ENCODE assay signal across 8 mouse cellular contexts in genomic region chr3:144736831-144737230, GRCm38 (mm10). TPM values are rescaled to one million over a fixed set of nuclear protein-coding genes. Genes with fewer than 3 reads are reported as not detected.
A peak's percentile ranks its signal among the peaks of the same experiment; 100 is the strongest.
DNase-seq lines count a peak whose midpoint lies in the region; ATAC-seq lines count a peak whose summit lies in the region.

No protein-coding gene starts in this region.

- peak; percentile 73 for DNase-seq in forebrain, embryonic 11.5 days (ENCODE audit: low spot score)
- DNase-seq in liver (peak; percentile 62), ZHBTc4 (ENCODE audit: low read depth, low spot score) (peak; percentile 83)
- DNase-seq in induced T-regulatory cell, adult 2 months (ENCODE audit: low read depth): peak; percentile 11
- no peak for DNase-seq in cerebellum, adult 11-12 months

- no peak overlapping the region for H3K4me3 ChIP-seq in forebrain, embryonic 11.5 days (ENCODE audit: low read depth, low read length)
- no peak overlapping the region for H3K4me3 ChIP-seq in forebrain, embryonic 12.5 days (replicated peaks)
- no peak overlapping the region for H3K4me3 ChIP-seq in liver, embryonic 12.5 days
- no peak overlapping the region for H3K4me3 ChIP-seq in midbrain, embryonic 16.5 days (ENCODE audit: low read depth, low read length)

- no peak overlapping the region for H3K9ac ChIP-seq in forebrain, embryonic 11.5 days (ENCODE audit: low read length)
- no peak overlapping the region for H3K9ac ChIP-seq in forebrain, embryonic 12.5 days
- no peak overlapping the region for H3K9ac ChIP-seq in liver, embryonic 12.5 days
- H3K9ac ChIP-seq in midbrain, embryonic 16.5 days (ENCODE audit: low read depth, low read length): no peak overlapping the region

- H3K27ac ChIP-seq in forebrain, embryonic 11.5 days (ENCODE audit: low read depth, low read length): no peak overlapping the region
- H3K27ac ChIP-seq in forebrain, embryonic 12.5 days: no peak overlapping the region
- H3K27ac ChIP-seq in liver, embryonic 12.5 days: no peak overlapping the region
- no peak overlapping the region for H3K27ac ChIP-seq in midbrain, embryonic 16.5 days (ENCODE audit: low read length)

- no peaks in the 10 kb centered on the region for H3K36me3 ChIP-seq in forebrain, embryonic 11.5 days (ENCODE audit: control insufficient read depth, insufficient read depth, low read length)
- no peaks in the 10 kb centered on the region for H3K36me3 ChIP-seq in forebrain, embryonic 12.5 days (replicated peaks)
- no peaks in the 10 kb centered on the region for H3K36me3 ChIP-seq in liver, embryonic 12.5 days
- H3K36me3 ChIP-seq in midbrain, embryonic 16.5 days (ENCODE audit: control insufficient read depth, insufficient read depth, low read length): no peaks in the 10 kb centered on the region

- H3K9me3 ChIP-seq in forebrain, embryonic 11.5 days (ENCODE audit: control insufficient read depth, low read length): no peaks in the 10 kb centered on the region
- H3K9me3 ChIP-seq in forebrain, embryonic 12.5 days: no peaks in the 10 kb centered on the region
- H3K9me3 ChIP-seq in liver, embryonic 12.5 days (replicated peaks): no peaks in the 10 kb centered on the region
- no peaks in the 10 kb centered on the region for H3K9me3 ChIP-seq in midbrain, embryonic 16.5 days (replicated peaks; ENCODE audit: control insufficient read depth, low read length, poor library complexity, severe bottlenecking)

- no peaks in the 10 kb centered on the region for H3K27me3 ChIP-seq in forebrain, embryonic 11.5 days (ENCODE audit: control insufficient read depth, insufficient read depth, low read length)
- H3K27me3 ChIP-seq in forebrain, embryonic 12.5 days: no peaks in the 10 kb centered on the region
- no peaks in the 10 kb centered on the region for H3K27me3 ChIP-seq in liver, embryonic 12.5 days (replicated peaks)
- H3K27me3 ChIP-seq in midbrain, embryonic 16.5 days (ENCODE audit: control insufficient read depth, insufficient read depth, low read depth, low read length): no peaks in the 10 kb centered on the region

- ATAC-seq in forebrain, embryonic 11.5 days (replicated peaks; ENCODE audit: low FRiP score): 0 out of 2 replicates have a peak, but pooled peaks have one; percentile 42
- ATAC-seq in forebrain, embryonic 12.5 days (ENCODE audit: low FRiP score): no peak
- no peak for ATAC-seq in liver, embryonic 12.5 days
- ATAC-seq in midbrain, embryonic 16.5 days: peak; percentile 42; the same call in 1 of the 2 replicates

- WGBS in forebrain, embryonic 11.5 days: 29% methylated on average over 9 of the region's 9 CpGs
- 28% methylated on average over 9 of the region's 9 CpGs for WGBS in forebrain, embryonic 12.5 days
- 17% methylated on average over 9 of the region's 9 CpGs for WGBS in liver, embryonic 12.5 days (ENCODE audit: insufficient replicate concordance)
- 31% methylated on average over 9 of the region's 9 CpGs for WGBS in midbrain, embryonic 16.5 days

- no peak overlapping the region for H3K4me2 ChIP-seq in forebrain, embryonic 11.5 days (ENCODE audit: low read depth, low read length, severe bottlenecking)
- H3K4me2 ChIP-seq in forebrain, embryonic 12.5 days: no peak overlapping the region
- no peak overlapping the region for H3K4me2 ChIP-seq in liver, embryonic 12.5 days
- no peak overlapping the region for H3K4me2 ChIP-seq in midbrain, embryonic 16.5 days (ENCODE audit: low read length)

- H3K4me1 ChIP-seq in forebrain, embryonic 11.5 days (replicated peaks; ENCODE audit: control insufficient read depth, insufficient read depth, low read length): no peaks in the 10 kb centered on the region
- H3K4me1 ChIP-seq in forebrain, embryonic 12.5 days: no peaks in the 10 kb centered on the region
- no peaks in the 10 kb centered on the region for H3K4me1 ChIP-seq in liver, embryonic 12.5 days
- H3K4me1 ChIP-seq in midbrain, embryonic 16.5 days (ENCODE audit: control insufficient read depth, insufficient read depth, low read length): no peaks in the 10 kb centered on the region

RNA-seq across cellular contexts. Expression of gene Sh3glb1, which starts 16.7 kb away (rescaled TPM):
- 80.0 and 82.3 TPM in 2 replicates for polyA plus RNA-seq in forebrain, embryonic 11.5 days (2014; fragmentation: Nextera tagmentation; extraction: Ambion mirVana)
- 93.6 and 94.0 TPM in 2 replicates for polyA plus RNA-seq in forebrain, embryonic 12.5 days (2016; fragmentation: Nextera tagmentation; extraction: Ambion mirVana)
- 88.6 and 88.7 TPM in 2 replicates for polyA plus RNA-seq in liver, embryonic 12.5 days (2016; fragmentation: Nextera tagmentation; extraction: Ambion mirVana)
- polyA plus RNA-seq in midbrain, embryonic 16.5 days (2015; fragmentation: Nextera tagmentation; extraction: Ambion mirVana): 117 and 118 TPM in 2 replicates

RNA-seq across cellular contexts. Expression of gene Clca3a1, which starts 23.9 kb away (rescaled TPM):
- 0.04 TPM in 1 of 2 replicates, not detected in the other for polyA plus RNA-seq in forebrain, embryonic 11.5 days (2014; fragmentation: Nextera tagmentation; extraction: Ambion mirVana)
- polyA plus RNA-seq in forebrain, embryonic 12.5 days (2016; fragmentation: Nextera tagmentation; extraction: Ambion mirVana): 0.12 and 0.20 TPM in 2 replicates
- polyA plus RNA-seq in liver, embryonic 12.5 days (2016; fragmentation: Nextera tagmentation; extraction: Ambion mirVana): 3.0 and 3.3 TPM in 2 replicates
- polyA plus RNA-seq in midbrain, embryonic 16.5 days (2015; fragmentation: Nextera tagmentation; extraction: Ambion mirVana): 0.78 and 0.98 TPM in 2 replicates

Comparison
In these comparisons a context has a peak if more than half of its experiments do, and no peak if none do; other contexts are left out.
1. ATAC-seq: peak in forebrain, embryonic 11.5 days (single experiment) and midbrain, embryonic 16.5 days (single experiment); none in forebrain, embryonic 12.5 days (single experiment) and liver, embryonic 12.5 days (single experiment).